Mouse (Mus musculus) Patski (cell line): Measurements from ENCODE around the gene Sh3bgrl2. TPM values are rescaled to one million over a fixed set of nuclear protein-coding genes. Genes with fewer than 3 reads are reported as not detected.
"Not testable (repeated sequence)": the region's sequence is repeated elsewhere in the genome, so short reads cannot be mapped to it uniquely, and the experiment has no call there.

Experiments
- ATAC-seq: fragments of 100-300 bp; one replicate; pipeline ENCODE4 v1.8.0; 2021
- CTCF ChIA-PET: fragments of 350-600 bp; sonication (Branson Sonifier 250); formaldehyde crosslinking; loops from one replicate; lab custom pipeline; 2022; ENCODE audit warnings: inconsistent platforms; lab: Charles Lee
- POLR2A ChIA-PET: fragments of 350-600 bp; sonication (Branson Sonifier 250); formaldehyde crosslinking; loops from one replicate; lab custom pipeline; 2022; ENCODE audit warnings: antibody characterized with exemption, inconsistent platforms; lab: Charles Lee
- DNase-seq: peaks from one replicate; pipeline ENCODE4 v3.0.0-alpha.2; 2011; ENCODE audit warnings: low read depth, low spot score
- H3K27me3 ChIP-seq: fragments of 371-371 bp; one replicate; pipeline ENCODE4 v1.5.1; 2021
- CTCF ChIP-seq: fragments of 100-300 bp; IDR thresholded peaks from one replicate; pipeline ENCODE4 v1.5.1; 2021
- in situ Hi-C: fragments of 300-500 bp; cut with MboI; formaldehyde crosslinking; loops from 3 replicates; pipeline ENCODE4 v1.11.1; 2018; ENCODE audit warnings: low pct_unique_long_range_greater_than_20kb, mixed read lengths
- polyA plus RNA-seq: library from polyadenylated mRNA; unstranded; gene quantifications from one replicate; pipeline ENCODE4 v1.2.3, GENCODE M21; 2021

Sh3bgrl2 gene
- polyA plus RNA-seq: 5.2 TPM

DNA sequence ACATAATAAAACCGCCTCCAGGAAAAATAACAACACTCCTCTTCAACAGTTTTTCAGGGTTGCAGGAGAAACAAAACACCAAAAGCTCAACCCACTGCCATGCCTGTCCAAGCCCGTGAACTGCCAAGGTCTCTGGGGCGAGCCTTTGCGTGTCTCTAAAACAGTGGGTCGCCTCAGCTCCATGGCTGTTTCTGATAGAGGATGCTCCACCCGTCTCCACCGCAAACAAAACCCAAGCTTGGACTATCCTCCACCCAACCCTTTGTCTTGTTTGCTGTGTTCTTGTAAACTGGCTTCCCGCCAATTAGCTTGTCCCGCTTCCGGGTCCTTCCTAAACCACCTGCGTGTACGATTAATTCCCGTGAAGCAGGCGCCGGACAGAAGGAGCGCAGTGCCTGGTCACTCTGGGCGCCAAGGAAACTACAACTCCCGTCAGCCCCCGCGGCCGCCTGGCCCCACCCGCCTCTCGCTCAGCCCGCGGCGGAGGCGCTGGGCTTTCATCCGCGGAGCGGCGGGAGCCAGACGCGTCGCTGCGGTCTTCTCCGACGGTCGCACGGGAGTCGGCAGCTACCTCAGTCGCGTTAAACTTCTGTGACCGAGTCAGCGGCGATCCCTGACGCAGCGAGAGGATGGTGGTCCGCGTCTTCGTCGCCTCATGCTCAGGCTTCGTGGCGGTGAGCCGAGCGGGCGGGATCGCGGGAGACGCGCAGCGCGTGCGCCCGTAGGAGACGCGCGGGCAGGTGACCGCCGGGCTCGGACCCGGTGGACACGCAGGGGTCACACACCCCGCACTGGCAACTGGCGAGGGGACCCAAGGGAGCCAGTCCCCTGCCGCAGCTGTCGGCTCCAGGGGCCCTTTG lies at the start of gene Sh3bgrl2:
Gene Sh3bgrl2, plus strand, starts transcription at position 498 of the 860 bp plus-strand sequence.
- no peak for DNase-seq
- CTCF ChIA-PET: interaction anchor here (0.9 kb wide), 1 partner anchor 8 kb away, joined by 3 read pairs; no protein-coding TSS in a partner anchor
- POLR2A ChIA-PET: no interaction called here
- peaks cover 4% of the 10 kb centered on the region for H3K27me3 ChIP-seq
- peak; percentile 92 for ATAC-seq
- TF ChIP-seq CTCF: no peak
- in situ Hi-C loops: no loop called here

DNA sequence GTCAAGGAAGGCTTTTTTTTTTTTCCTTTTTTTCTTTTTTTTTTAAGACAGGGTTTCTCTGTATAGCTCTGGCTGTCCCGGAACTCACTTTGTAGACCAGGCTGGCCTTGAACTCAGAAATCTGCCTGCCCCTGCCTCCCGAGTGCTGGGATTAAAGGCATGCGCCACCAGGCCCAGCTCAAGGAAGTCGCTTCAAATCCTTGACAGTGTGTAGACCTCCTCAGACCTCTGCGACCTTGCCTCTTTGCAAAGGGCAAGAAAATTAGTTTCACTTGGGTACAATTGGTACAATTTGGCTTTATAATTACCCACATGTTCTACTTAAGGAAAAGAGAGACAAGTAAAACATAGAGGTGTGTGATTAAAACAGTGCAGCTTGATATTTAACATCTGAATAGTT lies 29.0 kb upstream of the Sh3bgrl2 start:
- POLR2A ChIA-PET: interaction anchor here (0.8 kb wide), 1 partner anchor 63 kb away, joined by 3 read pairs; no protein-coding TSS in a partner anchor
- ATAC-seq, H3K27me3 ChIP-seq, in situ Hi-C loops, CTCF ChIA-PET, DNase-seq: not testable (repeated sequence)

DNA sequence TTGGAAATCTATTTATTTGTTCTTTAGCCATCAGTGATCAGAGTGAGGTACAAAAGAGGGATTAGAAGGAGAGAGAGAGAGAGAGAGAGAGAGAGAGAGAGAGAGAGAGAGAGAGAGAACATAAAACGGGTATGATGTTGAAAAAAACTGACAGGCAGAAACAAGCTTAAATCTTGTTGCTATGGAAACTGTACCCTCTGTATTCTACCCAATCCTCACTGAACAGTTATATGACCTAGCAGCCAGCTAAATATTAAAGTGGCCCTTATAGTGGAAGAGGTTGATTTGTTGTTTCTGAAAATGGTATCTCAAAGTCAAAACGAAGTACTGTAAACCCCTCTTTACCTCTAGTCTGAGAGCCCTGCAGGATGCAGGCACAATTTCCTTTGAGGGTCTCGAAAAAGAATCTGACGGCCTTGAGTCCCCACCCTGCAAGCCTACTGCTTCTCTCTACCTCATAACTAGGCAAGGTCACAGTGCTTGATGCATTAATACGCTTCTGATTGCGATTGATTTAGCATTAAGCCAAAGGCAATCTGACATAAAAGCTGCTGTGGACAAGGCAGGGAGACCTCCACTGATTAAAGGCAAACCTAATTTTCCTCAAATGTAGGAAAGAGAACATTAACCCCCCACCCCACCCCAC lies 28.5 kb upstream of the Sh3bgrl2 start:
- ATAC-seq: no peak
- in situ Hi-C loops: no loop called here
- no peak for DNase-seq
- ChIA-PET CTCF (interaction anchor here (1.4 kb wide), 1 partner anchor 15 kb away, joined by 3 read pairs; no protein-coding TSS in a partner anchor), POLR2A (no interaction called here)
- H3K27me3 ChIP-seq: peaks cover 4% of the 10 kb centered on the region
- TF ChIP-seq CTCF: no peak

DNA sequence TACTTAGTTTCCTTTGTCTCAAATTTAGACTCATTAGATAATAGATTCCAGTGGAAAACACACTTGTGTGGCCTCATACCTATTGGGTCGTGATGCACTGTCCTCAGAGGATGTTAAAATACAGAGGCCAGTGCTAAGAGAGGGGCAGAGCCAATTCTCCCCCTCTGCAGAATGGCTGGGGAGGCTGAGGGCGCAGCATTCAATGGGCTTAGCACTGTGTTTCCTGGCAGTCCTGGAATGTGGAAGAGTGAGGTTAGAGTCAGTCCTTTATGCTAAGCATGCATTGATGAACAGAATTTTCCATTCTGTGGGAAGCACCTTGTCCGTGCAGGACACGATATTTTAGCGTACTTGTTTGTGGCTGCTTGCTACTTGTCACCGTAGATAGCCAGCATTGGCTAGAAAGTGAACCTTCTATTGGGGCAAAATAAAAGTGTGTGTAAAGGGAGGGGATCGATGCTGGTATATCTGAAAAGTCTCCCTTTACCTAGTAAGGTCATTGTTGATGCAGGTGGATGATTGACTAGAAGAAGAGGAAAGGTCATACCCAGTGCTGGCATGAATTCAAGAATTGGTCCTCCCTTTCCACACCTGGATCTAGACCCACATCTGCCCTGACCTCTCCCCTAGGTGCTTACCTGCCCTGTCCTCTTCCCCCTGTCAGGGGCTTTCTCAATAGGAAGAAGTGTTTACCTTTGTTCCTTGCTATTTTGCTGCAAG lies 20.6 kb upstream of the Sh3bgrl2 start:
- CTCF ChIA-PET: interaction anchor here (1.8 kb wide), 1 partner anchor 33 kb away, joined by 4 read pairs; no protein-coding TSS in a partner anchor
- POLR2A ChIA-PET: no interaction called here
- H3K27me3 ChIP-seq: no peaks in the 10 kb centered on the region
- no peak for TF ChIP-seq CTCF
- in situ Hi-C loops: no loop called here
- DNase-seq: no peak
- ATAC-seq: no peak

DNA sequence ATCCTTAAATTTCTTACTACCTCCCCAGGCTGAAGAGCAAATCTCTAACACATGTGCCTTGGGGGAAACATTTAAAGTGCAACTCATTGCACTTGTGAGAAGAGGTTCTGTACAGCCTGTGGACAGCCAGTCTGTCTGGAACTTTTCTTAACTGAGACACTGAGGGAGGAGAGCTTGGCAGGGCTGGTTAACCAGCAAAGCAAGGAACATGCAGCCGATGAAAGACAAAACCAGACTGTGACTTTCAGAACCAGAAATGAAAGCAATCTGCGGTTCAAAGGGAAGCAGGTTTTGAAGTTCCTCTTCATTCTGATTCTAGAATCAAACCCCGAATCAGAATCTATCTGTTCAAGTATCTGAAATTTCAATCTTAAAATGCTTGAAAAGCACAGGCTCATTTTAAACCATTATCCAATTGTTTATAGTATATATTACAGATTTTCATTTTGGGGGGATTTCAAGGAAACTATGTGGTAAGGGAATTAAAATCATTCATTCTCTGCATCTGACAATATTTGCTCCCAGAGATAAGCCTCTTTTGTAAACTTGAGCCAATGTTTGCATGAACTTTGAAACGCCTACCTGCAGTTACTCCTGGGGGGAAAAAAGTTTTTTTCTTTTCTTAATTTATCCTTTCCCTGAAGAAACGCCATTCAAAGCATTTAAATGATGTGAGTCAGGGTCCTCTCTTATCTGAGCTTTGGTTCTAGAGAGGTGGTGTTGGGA lies 14.9 kb upstream of the Sh3bgrl2 start:
- POLR2A ChIA-PET: no interaction called here
- DNase-seq: no peak

DNA sequence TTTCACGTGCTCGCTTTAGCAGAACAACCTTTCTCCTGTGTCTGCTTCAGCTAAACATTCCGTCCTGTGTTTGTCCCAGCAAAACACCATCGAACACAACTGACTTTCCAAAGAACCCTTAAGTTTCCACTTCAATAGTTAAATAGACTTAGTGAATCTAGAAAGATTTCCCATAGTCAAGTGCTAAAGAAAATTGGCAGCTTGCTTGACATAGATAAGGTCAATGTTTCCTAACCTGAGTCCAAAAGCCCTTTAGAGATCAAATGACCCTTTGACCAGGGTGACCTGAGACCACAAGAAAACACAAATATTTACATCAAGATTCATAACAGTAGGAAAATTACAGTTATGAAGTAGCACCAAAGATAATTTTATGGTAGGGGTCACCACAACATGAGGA lies 11.2 kb upstream of the Sh3bgrl2 start:
- in situ Hi-C loops: no loop called here

More for the DNA sequence above, 14.9 kb upstream of the Sh3bgrl2 start:
- H3K27me3 ChIP-seq: no peaks in the 10 kb centered on the region
- ATAC-seq: no peak
- CTCF ChIA-PET: no interaction called here
- in situ Hi-C loops: no loop called here
- TF ChIP-seq CTCF: no peak

DNA sequence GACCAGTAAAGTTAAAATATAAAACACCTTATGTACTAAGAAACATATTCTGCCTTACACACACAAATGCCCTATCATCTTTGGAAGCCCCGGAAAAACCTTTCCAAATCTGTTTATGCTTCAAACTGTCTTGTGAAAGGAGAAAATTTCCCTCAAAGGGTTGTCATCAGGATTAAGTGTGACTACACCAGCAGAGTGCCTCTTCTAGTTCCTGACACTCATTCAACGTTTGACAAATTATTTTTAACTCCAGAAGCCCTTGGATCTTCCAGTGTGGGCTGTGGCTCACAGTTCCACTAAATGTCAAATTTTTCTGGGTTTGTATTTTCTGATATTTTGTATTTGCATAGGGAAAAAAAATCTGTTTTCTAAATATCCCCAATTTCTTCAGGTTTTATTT lies 10.6 kb upstream of the Sh3bgrl2 start:
- ChIA-PET POLR2A (no interaction called here), CTCF (no interaction called here)
- no peak for DNase-seq
- TF ChIP-seq CTCF: no peak
- no peaks in the 10 kb centered on the region for H3K27me3 ChIP-seq
- ATAC-seq: no peak
- in situ Hi-C loops: no loop called here

More for the DNA sequence above, 11.2 kb upstream of the Sh3bgrl2 start:
- no peak for DNase-seq
- ATAC-seq: no peak
- ChIA-PET CTCF (no interaction called here), POLR2A (no interaction called here)
- TF ChIP-seq CTCF: no peak
- H3K27me3 ChIP-seq: no peaks in the 10 kb centered on the region

DNA sequence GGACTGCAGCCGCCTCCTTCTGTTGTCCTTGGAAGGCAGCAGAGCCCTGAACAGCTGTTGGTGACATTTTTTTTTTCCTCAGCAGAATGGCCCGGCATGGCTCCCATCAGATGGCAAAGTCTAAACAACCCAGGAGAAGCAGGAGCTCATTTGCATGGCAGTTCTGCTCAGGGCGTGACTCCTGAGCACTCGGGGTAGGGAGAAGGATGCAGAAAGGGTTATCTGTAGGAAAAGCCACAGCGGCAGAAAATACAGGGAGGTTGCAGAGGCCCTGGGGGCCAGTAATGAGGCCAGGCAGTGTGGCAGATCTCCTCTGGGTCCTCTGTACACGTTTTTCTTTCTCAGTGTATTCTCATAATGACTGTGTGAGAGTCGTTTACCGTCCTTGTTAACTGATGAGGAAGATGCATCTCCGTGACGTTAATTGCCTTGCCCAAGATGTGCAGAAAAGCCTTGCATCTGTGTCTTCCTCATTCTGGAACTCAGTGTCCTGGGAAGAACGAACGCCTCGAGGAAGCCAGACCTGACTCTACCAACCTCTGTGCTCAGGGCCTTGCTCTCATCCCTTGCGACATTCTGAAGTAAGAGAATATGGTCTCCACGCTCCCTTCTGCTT lies 10.1 kb upstream of the Sh3bgrl2 start:
- ChIA-PET POLR2A (no interaction called here), CTCF (no interaction called here)
- in situ Hi-C loops: no loop called here
- TF ChIP-seq CTCF: no peak
- DNase-seq (no peak), ATAC-seq (no peak)
- no peaks in the 10 kb centered on the region for H3K27me3 ChIP-seq

DNA sequence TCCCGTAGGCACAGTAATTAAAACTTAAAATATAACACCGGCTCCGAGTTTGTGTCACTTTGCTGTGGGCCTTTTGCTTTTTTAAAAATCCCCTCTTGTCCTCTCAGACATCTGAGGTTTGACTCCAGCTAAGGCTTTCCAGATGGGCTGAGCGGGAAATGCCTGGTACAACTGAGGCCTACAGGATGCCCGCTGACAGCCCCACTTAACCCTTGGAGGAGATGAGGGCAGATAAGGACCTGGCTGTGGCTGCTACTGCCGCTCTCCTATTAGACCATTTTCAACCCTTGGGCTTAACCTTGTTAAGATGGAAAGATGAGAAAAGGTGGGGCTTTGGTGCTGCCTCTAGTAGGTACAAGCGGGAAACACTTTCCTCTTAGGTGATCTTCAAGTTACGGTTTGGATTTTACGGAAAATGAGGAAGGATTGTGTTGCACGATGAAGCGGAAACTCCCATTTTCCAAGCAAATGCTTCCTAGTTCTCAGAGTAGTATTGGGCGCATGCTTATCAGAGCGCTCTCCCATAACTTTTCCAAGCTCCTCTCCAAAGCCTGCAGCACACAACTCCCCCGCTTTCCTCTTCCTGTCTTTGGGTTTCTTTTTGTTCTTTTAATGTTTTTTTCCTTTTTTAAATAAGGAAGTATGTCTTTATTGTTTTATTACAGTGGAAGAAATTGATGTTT lies 8.2 kb upstream of the Sh3bgrl2 start:
- TF ChIP-seq CTCF: no peak
- DNase-seq (no peak), ATAC-seq (no peak)
- ChIA-PET CTCF (interaction anchor here (1.3 kb wide), 1 partner anchor 11 kb away, joined by 4 read pairs; no protein-coding TSS in a partner anchor), POLR2A (no interaction called here)
- in situ Hi-C loops: no loop called here
- no peaks in the 10 kb centered on the region for H3K27me3 ChIP-seq
